Mouse (Mus musculus) hindbrain, embryonic 15.5 days (tissue): Measurements from ENCODE around the gene Coq4. TPM values are rescaled to one million over a fixed set of nuclear protein-coding genes. Genes with fewer than 3 reads are reported as not detected.

Source experiments
- ATAC-seq: fragments of 200-750 bp; cut with Nextera tagmentation; 2 replicates; pipeline ENCODE4 v1.8.0; 2017; ENCODE audit warnings: low read depth, moderate number of reproducible peaks, moderate TSS enrichment; ENCODE audit not compliant: low FRiP score
- H3K27ac ChIP-seq: fragments of 300-500 bp; sonication (generic); replicated peaks from 2 replicates; pipeline ENCODE4 v1.5.1; 2015; ENCODE audit warnings: mild to moderate bottlenecking, inconsistent platforms
- H3K27me3 ChIP-seq: fragments of 300-500 bp; sonication (generic); 2 replicates; pipeline ENCODE4 v1.6.1; 2015; ENCODE audit warnings: control low read depth, inconsistent platforms
- H3K36me3 ChIP-seq: fragments of 300-500 bp; sonication (generic); 2 replicates; pipeline ENCODE4 v1.6.1; 2015; ENCODE audit warnings: control low read depth, inconsistent platforms
- H3K4me1 ChIP-seq: fragments of 300-500 bp; sonication (generic); replicated peaks from 2 replicates; pipeline ENCODE4 v1.6.1; 2015; ENCODE audit warnings: control low read depth, inconsistent platforms
- H3K4me2 ChIP-seq: fragments of 300-500 bp; sonication (generic); 2 replicates; pipeline ENCODE4 v1.6.1; 2015; ENCODE audit warnings: moderate library complexity, mild to moderate bottlenecking, inconsistent platforms
- H3K4me3 ChIP-seq: fragments of 300-500 bp; sonication (generic); 2 replicates; pipeline ENCODE4 v1.5.1; 2015; ENCODE audit warnings: mild to moderate bottlenecking, inconsistent platforms
- H3K9ac ChIP-seq: fragments of 300-500 bp; sonication (generic); 2 replicates; pipeline ENCODE4 v1.6.1; 2015; ENCODE audit warnings: inconsistent platforms
- H3K9me3 ChIP-seq: fragments of 300-500 bp; sonication (generic); 2 replicates; pipeline ENCODE4 v1.6.1; 2016; ENCODE audit warnings: control low read depth, inconsistent platforms
- WGBS: fragments of 180-500 bp; shearing (Covaris S2); methylation state at CpG from one replicate; pipeline ENCODE4 v1.1.7; 2015; 5-methylcytosine and 5-hydroxymethylcytosine counted together
- polyA plus RNA-seq: library from polyadenylated mRNA; unstranded; fragments of >200 nt; fragmentation: Nextera tagmentation; extraction: Ambion mirVana; gene quantifications from 2 replicates; pipeline ENCODE4 v1.2.1, GENCODE M21; 2015

The Coq4 gene
- 38.2 and 45.7 TPM in 2 replicates for polyA plus RNA-seq

DNA sequence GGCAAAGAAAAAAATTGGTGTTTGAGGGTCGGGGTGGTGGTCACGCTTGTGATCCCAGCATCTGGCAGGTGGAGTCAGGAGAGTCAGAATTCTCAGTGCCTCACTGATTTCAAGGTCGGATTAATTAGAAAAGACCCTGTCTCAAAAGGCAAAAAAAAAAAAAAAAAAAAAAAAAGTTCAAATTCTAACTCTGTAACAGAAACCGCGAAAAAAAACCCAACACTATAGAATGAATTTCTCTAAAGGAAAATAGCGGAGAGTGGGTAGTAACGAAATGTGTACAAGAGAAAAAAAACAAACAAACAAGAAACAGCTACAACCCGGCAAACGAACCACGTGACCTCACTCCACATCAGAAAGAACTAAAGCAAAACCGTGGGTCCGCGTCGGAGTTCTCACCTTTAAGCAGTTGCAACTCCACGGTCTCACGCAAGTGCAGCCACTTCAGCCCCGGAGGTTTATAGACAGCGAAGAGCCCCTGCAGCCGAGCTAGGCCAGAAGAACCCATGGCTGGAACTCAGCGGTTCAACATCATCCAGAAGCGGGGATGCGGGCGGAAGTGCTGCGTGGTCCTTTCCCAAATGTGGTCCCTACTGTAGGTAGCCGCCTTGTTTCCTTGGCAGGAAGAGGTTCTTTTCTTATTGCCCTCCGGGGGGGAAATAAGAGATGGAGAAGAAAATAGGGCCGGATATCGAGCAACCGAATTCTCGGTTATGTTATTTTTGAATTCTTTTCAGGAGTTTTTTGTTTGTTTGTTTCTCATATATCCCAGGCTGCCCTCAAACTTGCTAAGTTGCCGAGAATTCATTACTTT is at the start of gene Coq4:
Gene Coq4, plus strand, starts transcription at position 390 of the 814 bp plus-strand sequence.
- WGBS = 1% methylated on average over 31 of the region's 31 CpGs
- H3K27ac ChIP-seq = peak within 1 kb of the TSS; percentile 80
- peak within 1 kb of the TSS; percentile 64 for H3K4me3 ChIP-seq
- peak within 1 kb of the TSS; percentile 83 for H3K4me2 ChIP-seq
- H3K9me3 ChIP-seq = no peaks in the 10 kb centered on the region
- peaks cover 19% of the 10 kb centered on the region for H3K4me1 ChIP-seq
- no peaks in the 10 kb centered on the region for H3K27me3 ChIP-seq
- peaks cover 57% of the 10 kb centered on the region for H3K36me3 ChIP-seq
- peak within 1 kb of the TSS; percentile 76 for H3K9ac ChIP-seq
- peak; percentile 82 for ATAC-seq

DNA sequence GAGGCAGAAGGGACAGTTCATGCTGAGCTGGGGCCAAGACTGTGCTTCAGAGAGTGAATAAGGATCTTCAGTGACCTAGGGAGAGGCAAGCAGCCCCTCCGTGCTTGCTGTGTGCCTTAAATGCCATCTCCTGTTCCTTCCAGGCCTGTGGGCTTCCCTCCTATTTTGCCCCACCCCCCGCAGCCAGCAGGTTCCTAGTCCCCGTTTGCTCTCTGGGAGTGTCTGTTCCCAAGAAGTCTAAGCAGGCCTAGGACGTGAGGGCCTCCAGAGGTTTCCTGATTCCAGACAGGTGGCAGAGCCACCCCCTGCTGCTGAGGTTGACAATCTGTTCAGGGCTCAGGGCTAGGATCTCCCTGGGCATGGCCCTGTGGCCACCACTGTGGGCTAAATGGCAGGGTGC is 48.5 kb upstream of the Coq4 start:
- no peak overlapping the region for H3K9ac ChIP-seq
- H3K27ac ChIP-seq = no peak overlapping the region
- no peaks in the 10 kb centered on the region for H3K27me3 ChIP-seq
- no peaks in the 10 kb centered on the region for H3K9me3 ChIP-seq
- no peak for ATAC-seq
- no peak overlapping the region for H3K4me3 ChIP-seq
- H3K36me3 ChIP-seq = peaks cover 35% of the 10 kb centered on the region
- H3K4me2 ChIP-seq = no peak overlapping the region
- no peaks in the 10 kb centered on the region for H3K4me1 ChIP-seq
- 67% methylated on average over 4 of the region's 4 CpGs for whole genome bisulfite sequencing

DNA sequence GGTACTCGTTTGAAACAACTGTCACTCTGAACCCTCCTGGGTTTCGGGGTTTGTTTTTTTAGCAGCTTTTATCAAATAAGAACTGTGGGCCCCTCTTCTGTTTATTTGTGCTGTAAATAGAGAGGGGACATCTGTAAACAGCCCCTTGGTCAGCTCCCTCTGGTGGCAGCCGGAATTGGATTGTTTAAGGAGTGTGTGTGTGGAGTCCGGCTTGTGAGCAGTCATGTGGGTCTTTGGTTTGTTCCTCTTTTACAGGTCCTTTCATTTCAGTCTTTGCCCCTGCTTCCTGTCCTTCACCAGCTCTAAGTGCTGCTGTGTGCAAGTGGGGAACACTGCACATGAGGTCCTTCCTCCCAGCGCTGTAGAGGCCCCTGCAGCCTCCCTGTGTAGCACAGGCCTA is 47.9 kb upstream of the Coq4 start:
- 83% methylated on average over 5 of the region's 5 CpGs for WGBS
- Histone ChIP-seq H3K9ac (no peak overlapping the region), H3K4me1 (no peaks in the 10 kb centered on the region), H3K27me3 (no peaks in the 10 kb centered on the region), H3K27ac (no peak overlapping the region), H3K9me3 (no peaks in the 10 kb centered on the region), H3K36me3 (peaks cover 30% of the 10 kb centered on the region), H3K4me3 (no peak overlapping the region), H3K4me2 (no peak overlapping the region)
- ATAC-seq = no peak

DNA sequence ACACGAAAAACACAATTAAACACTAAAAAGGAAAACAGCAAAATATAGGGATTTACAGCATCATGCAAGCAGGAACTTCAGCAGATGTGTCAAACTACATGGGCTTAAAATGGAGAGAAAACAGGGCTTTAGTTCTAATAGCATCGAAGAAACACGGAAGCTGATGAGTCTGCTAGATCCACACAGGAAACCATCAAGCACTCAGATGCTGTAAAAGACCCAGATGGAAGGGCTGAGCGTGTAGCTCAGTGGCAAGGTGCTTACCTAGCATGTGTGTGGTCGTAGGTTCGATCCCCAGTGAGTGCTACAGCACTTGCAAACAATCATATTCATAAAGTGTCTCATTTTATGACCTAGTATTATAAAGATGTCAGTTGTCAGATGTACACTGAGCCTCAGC is 46.1 kb upstream of the Coq4 start:
- no peak for ATAC-seq
- Histone ChIP-seq H3K4me2 (no peak overlapping the region), H3K36me3 (peaks cover 17% of the 10 kb centered on the region; the same call in 1 of the 2 replicates), H3K4me1 (no peaks in the 10 kb centered on the region), H3K9me3 (no peaks in the 10 kb centered on the region), H3K27ac (no peak overlapping the region), H3K4me3 (no peak overlapping the region), H3K27me3 (peaks cover under 1% of the 10 kb centered on the region; the same call in 1 of the 2 replicates), H3K9ac (no peak overlapping the region)
- WGBS = 90% methylated on average over 6 of the region's 6 CpGs

DNA sequence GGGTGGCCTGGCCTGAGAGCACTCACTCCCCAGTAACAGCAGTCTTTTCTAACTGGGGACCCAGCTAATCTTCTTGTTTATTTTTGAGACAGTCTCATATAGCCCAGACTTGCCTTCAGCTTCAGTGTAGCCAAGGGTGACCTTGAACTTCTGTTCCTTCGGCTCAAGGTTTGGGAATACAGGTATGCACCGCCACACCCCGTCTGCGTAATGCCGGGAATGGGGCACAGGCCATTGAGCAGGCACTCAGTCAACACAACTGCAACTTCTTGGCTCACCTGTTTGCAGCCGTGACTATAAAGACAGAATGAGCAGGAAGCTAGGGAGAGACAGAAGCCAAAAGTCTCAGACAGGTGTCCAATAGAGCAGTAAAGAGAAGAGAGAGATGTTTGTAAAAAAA is 43.0 kb upstream of the Coq4 start:
- no peak for ATAC-seq
- no peak overlapping the region for H3K4me2 ChIP-seq
- H3K27me3 ChIP-seq = peaks cover 8% of the 10 kb centered on the region; the same call in 1 of the 2 replicates
- H3K9me3 ChIP-seq = no peaks in the 10 kb centered on the region
- H3K4me3 ChIP-seq = no peak overlapping the region
- WGBS = 95% methylated on average over 6 of the region's 6 CpGs
- H3K36me3 ChIP-seq = peaks cover 5% of the 10 kb centered on the region; the same call in 1 of the 2 replicates
- H3K4me1 ChIP-seq = peaks cover 6% of the 10 kb centered on the region
- no peak overlapping the region for H3K9ac ChIP-seq
- no peak overlapping the region for H3K27ac ChIP-seq

DNA sequence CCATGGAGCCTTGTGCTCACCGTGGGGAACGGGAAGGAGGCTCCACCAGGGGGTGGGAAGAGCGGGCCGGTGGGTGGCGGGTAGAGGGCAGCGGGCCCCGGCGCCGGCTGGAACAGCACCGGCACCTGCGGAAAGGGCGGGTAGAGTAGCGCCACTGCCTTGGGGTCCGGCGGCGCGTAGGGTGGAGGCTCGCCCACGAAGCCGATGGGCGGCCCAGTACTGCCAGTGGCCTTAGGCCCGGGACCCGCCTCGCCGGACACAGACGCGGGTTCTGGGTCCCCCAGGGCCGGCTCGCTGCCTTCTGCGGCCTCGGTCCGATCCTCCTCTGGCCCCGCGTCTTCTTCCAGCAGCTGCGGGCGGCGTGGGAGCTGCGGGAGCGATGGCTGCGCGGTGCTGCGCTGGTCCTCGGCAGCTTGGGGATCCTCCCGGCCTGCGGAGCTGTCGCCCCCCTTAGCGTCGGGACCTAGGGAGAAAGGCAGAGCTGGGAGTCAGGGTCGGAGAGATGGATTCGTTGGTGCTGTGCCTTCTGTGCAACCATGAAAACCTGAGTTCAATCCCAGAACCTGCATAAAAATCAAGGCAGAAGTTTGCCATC is 40.0 kb upstream of the Coq4 start:
- 0 out of 2 replicates have a peak, but pooled peaks have one; percentile 28 for ATAC-seq
- Histone ChIP-seq H3K4me3 (peak overlapping the region; percentile 42), H3K9me3 (no peaks in the 10 kb centered on the region), H3K9ac (peak overlapping the region; percentile 44), H3K27me3 (peaks cover 29% of the 10 kb centered on the region), H3K4me2 (peak overlapping the region; percentile 91), H3K4me1 (peaks cover 17% of the 10 kb centered on the region), H3K27ac (no peak overlapping the region), H3K36me3 (no peaks in the 10 kb centered on the region)
- WGBS = 3% methylated on average over 50 of the region's 50 CpGs

DNA sequence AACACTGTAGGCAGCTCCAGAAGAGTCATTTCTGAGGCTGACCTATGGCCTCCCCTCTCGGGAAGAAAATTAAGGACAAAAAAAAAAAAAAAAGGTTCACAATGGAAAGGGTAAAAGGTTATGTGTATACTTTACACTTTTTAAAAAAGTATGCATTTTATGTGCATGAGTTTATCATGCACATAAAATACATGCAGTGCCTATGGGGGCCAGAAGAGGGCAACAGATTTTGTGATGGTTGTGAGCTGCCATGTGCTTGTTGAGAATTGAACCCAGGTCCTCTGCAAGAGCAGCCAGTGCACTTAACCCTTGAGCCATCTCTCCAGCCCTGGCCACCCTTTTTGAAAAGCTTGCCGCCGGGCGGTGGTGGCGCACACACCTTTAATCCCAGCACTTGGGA is 39.4 kb upstream of the Coq4 start:
- no peak overlapping the region; the same call in 1 of the 2 replicates for H3K9ac ChIP-seq
- peak overlapping the region; percentile 91 for H3K4me2 ChIP-seq
- WGBS = 57% methylated on average over 5 of the region's 5 CpGs
- peaks cover 17% of the 10 kb centered on the region for H3K4me1 ChIP-seq
- 0 out of 2 replicates have a peak overlapping the region, but pooled peaks have one; percentile 42 for H3K4me3 ChIP-seq
- peaks cover 35% of the 10 kb centered on the region for H3K27me3 ChIP-seq
- no peak overlapping the region for H3K27ac ChIP-seq
- no peaks in the 10 kb centered on the region for H3K36me3 ChIP-seq
- no peak for ATAC-seq
- no peaks in the 10 kb centered on the region for H3K9me3 ChIP-seq

DNA sequence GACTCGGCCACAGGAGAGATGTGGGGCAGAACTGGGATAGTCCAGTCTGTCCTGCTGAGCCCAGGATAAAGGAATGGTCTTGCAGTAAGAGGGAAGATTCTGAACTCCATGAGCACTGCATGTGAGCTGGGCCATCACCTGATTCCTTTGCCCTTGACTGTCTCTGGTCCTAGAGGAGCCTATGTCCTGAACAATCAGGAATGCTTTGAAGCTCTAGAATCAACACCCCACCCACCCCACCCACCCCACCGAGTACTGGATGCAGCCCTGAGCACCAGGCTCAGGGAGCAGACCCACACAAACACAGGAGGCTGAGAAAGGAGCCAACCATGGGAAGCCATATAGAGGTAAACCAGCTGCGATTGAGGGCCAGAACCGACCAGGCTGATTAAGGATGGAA is 38.8 kb upstream of the Coq4 start:
- Histone ChIP-seq H3K27me3 (peaks cover 38% of the 10 kb centered on the region), H3K9me3 (no peaks in the 10 kb centered on the region), H3K9ac (no peak overlapping the region), H3K4me3 (no peak overlapping the region), H3K27ac (no peak overlapping the region), H3K4me1 (peaks cover 17% of the 10 kb centered on the region), H3K36me3 (no peaks in the 10 kb centered on the region), H3K4me2 (no peak overlapping the region)
- no peak for ATAC-seq
- 88% methylated on average over 4 of the region's 4 CpGs for WGBS

DNA sequence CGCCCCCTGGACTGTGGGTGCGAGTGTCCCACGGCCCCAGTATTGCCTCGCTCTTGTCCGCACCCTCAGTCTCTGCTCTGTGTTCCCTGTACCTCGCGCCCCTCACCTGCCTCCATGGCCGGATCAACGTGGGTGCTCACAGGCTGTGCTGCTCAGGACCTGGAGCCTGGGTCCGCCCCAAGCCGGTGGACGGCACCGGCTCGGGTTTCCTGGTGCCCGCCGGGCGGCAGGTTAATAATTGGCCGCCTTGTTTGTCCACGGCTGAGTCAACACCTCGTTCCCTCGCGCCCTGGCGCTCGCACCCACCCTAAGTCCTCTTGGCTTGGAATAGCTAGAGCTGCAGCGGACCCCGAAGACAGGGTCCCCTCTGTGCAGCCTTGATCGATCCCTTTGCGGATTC is 35.8 kb upstream of the Coq4 start, which contains the start of gene Gm13420:
Gene Gm13420, minus strand, starts transcription at position 189 of the 400 bp plus-strand sequence.
- Histone ChIP-seq H3K27me3 (peaks cover 35% of the 10 kb centered on the region), H3K4me3 (peak within 1 kb of the TSS; percentile 7; the same call in 1 of the 2 replicates), H3K9ac (no peak within 1 kb of the TSS), H3K4me2 (peak within 1 kb of the TSS; percentile 20), H3K27ac (no peak within 1 kb of the TSS), H3K9me3 (no peaks in the 10 kb centered on the region), H3K36me3 (no peaks in the 10 kb centered on the region), H3K4me1 (peaks cover 17% of the 10 kb centered on the region)
- WGBS = 3% methylated on average over 28 of the region's 28 CpGs
- no peak for ATAC-seq

DNA sequence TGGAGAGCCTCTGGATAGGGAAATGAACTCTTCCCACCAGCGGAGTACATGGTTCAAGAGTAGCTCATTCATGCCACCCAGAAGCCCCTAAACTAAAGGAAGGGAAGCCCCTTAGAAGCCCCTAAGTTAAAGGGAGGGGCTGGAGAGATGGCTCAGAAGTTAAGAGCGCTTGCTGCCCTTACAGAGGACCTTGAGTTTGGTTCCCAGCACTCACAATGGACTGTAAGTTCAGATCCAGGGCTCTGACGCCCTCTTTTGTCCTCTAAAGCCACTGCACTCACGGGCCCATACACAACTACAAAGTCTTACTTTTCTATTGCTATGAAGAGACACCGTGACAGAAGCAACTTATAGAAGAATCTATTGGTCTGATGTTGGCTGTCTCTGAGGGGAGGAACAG is 34.9 kb upstream of the Coq4 start:
- H3K4me3 ChIP-seq = no peak overlapping the region
- H3K4me2 ChIP-seq = no peak overlapping the region
- WGBS = 86% methylated on average over 5 of the region's 5 CpGs
- H3K36me3 ChIP-seq = no peaks in the 10 kb centered on the region
- no peaks in the 10 kb centered on the region for H3K9me3 ChIP-seq
- H3K9ac ChIP-seq = no peak overlapping the region
- H3K27me3 ChIP-seq = peaks cover 30% of the 10 kb centered on the region
- ATAC-seq = no peak
- H3K4me1 ChIP-seq = peaks cover 12% of the 10 kb centered on the region
- H3K27ac ChIP-seq = no peak overlapping the region

DNA sequence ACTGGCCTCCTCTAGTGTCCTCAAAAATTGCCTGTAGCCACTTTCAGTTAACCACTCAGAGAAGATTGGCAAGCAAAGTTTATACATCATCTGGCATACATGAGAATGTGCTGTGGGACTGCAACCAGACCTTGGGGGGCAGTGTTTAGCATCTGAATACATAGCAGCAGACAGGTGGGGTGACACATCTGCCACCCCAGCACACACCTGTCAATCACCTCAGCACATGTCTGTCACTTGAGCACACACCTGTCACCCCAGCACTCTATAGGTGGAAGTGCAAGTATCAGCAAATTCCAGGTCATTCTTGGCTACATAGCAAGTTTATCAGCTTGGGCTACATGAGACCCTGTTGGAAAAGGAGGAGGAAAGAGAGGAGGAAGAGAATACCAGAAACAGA is 31.6 kb upstream of the Coq4 start:
- H3K4me3 ChIP-seq = no peak overlapping the region
- no peak overlapping the region for H3K27ac ChIP-seq
- no peak for ATAC-seq
- no peaks in the 10 kb centered on the region for H3K9me3 ChIP-seq
- H3K4me2 ChIP-seq = no peak overlapping the region
- H3K4me1 ChIP-seq = peaks cover 10% of the 10 kb centered on the region; the same call in 1 of the 2 replicates
- no peaks in the 10 kb centered on the region for H3K36me3 ChIP-seq
- H3K9ac ChIP-seq = no peak overlapping the region
- H3K27me3 ChIP-seq = peaks cover 25% of the 10 kb centered on the region

DNA sequence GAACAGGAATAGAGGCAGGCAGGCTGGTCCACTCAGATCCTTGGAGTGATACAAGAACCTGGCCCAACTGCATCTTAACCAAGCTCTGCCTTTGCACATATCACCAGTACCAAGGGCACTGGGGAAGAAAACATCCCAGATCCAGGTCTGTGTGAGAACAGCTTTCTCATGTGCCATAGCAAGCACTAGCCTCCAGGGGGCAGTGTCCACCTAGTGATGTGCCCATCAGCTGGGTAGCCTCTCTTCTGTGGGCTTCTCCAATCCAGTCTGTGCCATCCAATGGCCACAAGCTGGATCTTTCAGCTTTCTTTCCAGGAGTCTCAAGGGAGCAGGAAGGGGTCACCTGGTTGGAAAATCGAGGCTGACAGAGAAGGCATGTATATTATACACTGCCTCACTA is 22.5 kb upstream of the Coq4 start:
- peak; percentile 48; the same call in 1 of the 2 replicates for ATAC-seq
- WGBS = 0% methylated on average over 1 of the region's 1 CpGs
- no peak overlapping the region for H3K4me3 ChIP-seq

More for the DNA sequence above, 22.5 kb upstream of the Coq4 start:
- H3K27ac ChIP-seq = no peak overlapping the region
- H3K27me3 ChIP-seq = no peaks in the 10 kb centered on the region
- no peak overlapping the region for H3K9ac ChIP-seq
- no peak overlapping the region for H3K4me2 ChIP-seq
- H3K9me3 ChIP-seq = no peaks in the 10 kb centered on the region
- no peaks in the 10 kb centered on the region for H3K36me3 ChIP-seq
- H3K4me1 ChIP-seq = no peaks in the 10 kb centered on the region
